Mouse (Mus musculus) small intestine, adult 2 months (tissue): ENCODE results near the gene Gpn2.

ENCODE experiments used
- CTCF ChIP-seq: fragments of 200-500 bp; IDR thresholded peaks from 2 replicates; pipeline ENCODE4 v1.5.1; 2012; ENCODE audit warnings: low read depth, mild to moderate bottlenecking, control low read depth, inconsistent platforms, low read length, moderate library complexity, mixed read lengths; ENCODE audit not compliant: insufficient replicate concordance, insufficient read length; ENCODE audit errors: extremely low read depth
- POLR2A ChIP-seq: fragments of 200-500 bp; IDR thresholded peaks from 2 replicates; pipeline ENCODE4 v1.6.1; 2012; ENCODE audit warnings: low read depth, mild to moderate bottlenecking, control low read depth, inconsistent platforms, low read length, moderate library complexity

DNA sequence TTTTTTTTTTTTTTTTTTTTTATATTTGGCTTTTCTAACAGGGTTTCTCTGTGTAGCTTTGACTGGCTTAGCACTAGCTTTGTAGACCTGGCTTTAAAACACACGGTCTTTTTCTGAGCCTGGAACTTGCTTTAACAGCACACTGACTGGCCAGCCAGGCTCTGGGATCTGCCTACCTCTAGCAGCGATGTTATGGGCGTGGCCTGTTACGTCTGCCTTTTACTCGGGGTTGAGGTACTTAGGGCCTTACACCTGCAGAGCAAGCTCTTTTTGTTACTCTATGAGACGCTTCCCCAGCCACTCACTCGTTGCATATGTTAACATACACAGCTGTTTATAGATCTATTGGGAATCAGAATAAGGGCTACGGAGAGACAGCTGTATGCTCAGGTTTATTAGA lies 16.9 kb upstream of the Gpn2 start:
- TF ChIP-seq CTCF (no peak), POLR2A (no peak)
